Mouse (Mus musculus): ENCODE data around the gene Slc16a7. TPM values are rescaled to one million over a fixed set of nuclear protein-coding genes. Genes with fewer than 3 reads are reported as not detected.

The Slc16a7 gene
- total RNA-seq, 1 experiment, result 0.58 TPM

GRCm38 (mm10) chr10:125185387-125185786 lies 203.9 kb downstream of the Slc16a7 start:
- H3K27ac ChIP-seq (ENCODE audit: insufficient read depth, low read depth, low read length, poor library complexity, severe bottlenecking), result peak overlapping the region; percentile 85; the same call in 1 of the 2 replicates
- H3K9me3 ChIP-seq (ENCODE audit: control insufficient read depth, insufficient read depth, low read depth, low read length), result no peaks in the 10 kb centered on the region
- peak; percentile 46 for DNase-seq (ENCODE audit: low read depth, low spot score)
- no peaks in the 10 kb centered on the region for H3K36me3 ChIP-seq (ENCODE audit: control insufficient read depth, insufficient read depth, low read length, poor library complexity, severe bottlenecking)
- TF ChIP-seq MAFK (IDR thresholded peaks at IDR 0.05; ENCODE audit: insufficient read depth, low read depth, low read length), result no peak
- no peak for TF ChIP-seq HCFC1 (IDR thresholded peaks at IDR 0.05; ENCODE audit: borderline replicate concordance, insufficient read depth, low read length)
- TF ChIP-seq ZC3H11A (IDR thresholded peaks at IDR 0.05; ENCODE audit: borderline replicate concordance, low read depth, low read length), result no peak
- no peak for TF ChIP-seq ZNF384 (IDR thresholded peaks at IDR 0.05; ENCODE audit: low read depth, low read length)
- TF ChIP-seq CHD2 (IDR thresholded peaks at IDR 0.05; ENCODE audit: low read depth, low read length), result no peak
- H3K9ac ChIP-seq (ENCODE audit: insufficient read depth, low read depth, low read length, poor library complexity, severe bottlenecking), result no peak overlapping the region; the same call in 1 of the 2 replicates
- in situ Hi-C loops (cut with MboI; ENCODE audit: low sequenced_read_pairs in 2 of 2, unreplicated experiment in 2 of 2), result no loop called here
- H3K4me3 ChIP-seq (ENCODE audit: insufficient read depth in 1 of 2, low read depth in 1 of 2, low read length in 2 of 2, poor library complexity in 1 of 2, severe bottlenecking in 1 of 2), result no peak overlapping the region
- H3K4me1 ChIP-seq (ENCODE audit: control insufficient read depth in 2 of 2, insufficient read depth in 2 of 2, low read length in 2 of 2, poor library complexity in 1 of 2), result peaks cover 4 to 6% of the 10 kb centered on the region in 2 experiments; a peak in 3 of 4 replicates

- Histone ChIP-seq H3K4me3 (ENCODE audit: insufficient read depth in 1 of 2, low read depth in 1 of 2, low read length in 2 of 2, poor library complexity in 1 of 2, severe bottlenecking in 1 of 2) (no peak overlapping the region), H3K4me1 (ENCODE audit: control insufficient read depth in 2 of 2, insufficient read depth in 2 of 2, low read length in 2 of 2, poor library complexity in 1 of 2) (peaks cover 4 to 6% of the 10 kb centered on the region in 2 experiments; a peak in 3 of 4 replicates), H3K27ac (ENCODE audit: insufficient read depth, low read depth, low read length, poor library complexity, severe bottlenecking) (peak overlapping the region; percentile 83; the same call in 1 of the 2 replicates), H3K36me3 (ENCODE audit: control insufficient read depth, insufficient read depth, low read length, poor library complexity, severe bottlenecking) (no peaks in the 10 kb centered on the region), H3K9ac (ENCODE audit: insufficient read depth, low read depth, low read length, poor library complexity, severe bottlenecking) (no peak overlapping the region), H3K9me3 (ENCODE audit: control insufficient read depth, insufficient read depth, low read depth, low read length) (no peaks in the 10 kb centered on the region)
- peak; percentile 54 for DNase-seq (ENCODE audit: low read depth, low spot score)
- in situ Hi-C loops (cut with MboI; ENCODE audit: low sequenced_read_pairs in 2 of 2, unreplicated experiment in 2 of 2), result no loop called here
- TF ChIP-seq ZC3H11A (IDR thresholded peaks at IDR 0.05; ENCODE audit: borderline replicate concordance, low read depth, low read length) (no peak), MAFK (IDR thresholded peaks at IDR 0.05; ENCODE audit: insufficient read depth, low read depth, low read length) (no peak), CHD2 (IDR thresholded peaks at IDR 0.05; ENCODE audit: low read depth, low read length) (no peak), ZNF384 (IDR thresholded peaks at IDR 0.05; ENCODE audit: low read depth, low read length) (no peak), HCFC1 (IDR thresholded peaks at IDR 0.05; ENCODE audit: borderline replicate concordance, insufficient read depth, low read length) (no peak)
Observed at GRCm38 (mm10) chr10:125184146-125184545, 205.1 kb downstream of the Slc16a7 start.

- H3K9ac ChIP-seq (ENCODE audit: insufficient read depth, low read depth, low read length, poor library complexity, severe bottlenecking), result no peak overlapping the region
- no peaks in the 10 kb centered on the region for H3K9me3 ChIP-seq (ENCODE audit: control insufficient read depth, insufficient read depth, low read depth, low read length)
- no peak overlapping the region for H3K27ac ChIP-seq (ENCODE audit: insufficient read depth, low read depth, low read length, poor library complexity, severe bottlenecking)
- H3K36me3 ChIP-seq (ENCODE audit: control insufficient read depth, insufficient read depth, low read length, poor library complexity, severe bottlenecking), result no peaks in the 10 kb centered on the region
- H3K4me3 ChIP-seq (ENCODE audit: insufficient read depth in 1 of 2, low read depth in 1 of 2, low read length in 2 of 2, poor library complexity in 1 of 2, severe bottlenecking in 1 of 2), result no peak overlapping the region
- TF ChIP-seq HCFC1 (IDR thresholded peaks at IDR 0.05; ENCODE audit: borderline replicate concordance, insufficient read depth, low read length) (no peak), ZNF384 (IDR thresholded peaks at IDR 0.05; ENCODE audit: low read depth, low read length) (no peak), MAFK (IDR thresholded peaks at IDR 0.05; ENCODE audit: insufficient read depth, low read depth, low read length) (peak; percentile 98), CHD2 (IDR thresholded peaks at IDR 0.05; ENCODE audit: low read depth, low read length) (no peak), ZC3H11A (IDR thresholded peaks at IDR 0.05; ENCODE audit: borderline replicate concordance, low read depth, low read length) (no peak)
- H3K4me1 ChIP-seq (ENCODE audit: control insufficient read depth in 2 of 2, insufficient read depth in 2 of 2, low read length in 2 of 2, poor library complexity in 1 of 2), result peaks cover 4 to 6% of the 10 kb centered on the region in 2 experiments; a peak in 3 of 4 replicates
- no peak for DNase-seq (ENCODE audit: low read depth, low spot score)
- in situ Hi-C loops (cut with MboI; ENCODE audit: low sequenced_read_pairs in 2 of 2, unreplicated experiment in 2 of 2), result no loop called here
Observed at GRCm38 (mm10) chr10:125182545-125182944, 206.7 kb downstream of the Slc16a7 start.

- H3K36me3 ChIP-seq (ENCODE audit: control insufficient read depth, insufficient read depth, low read length, poor library complexity, severe bottlenecking), result no peaks in the 10 kb centered on the region
- no peaks in the 10 kb centered on the region for H3K9me3 ChIP-seq (ENCODE audit: control insufficient read depth, insufficient read depth, low read depth, low read length)
- H3K9ac ChIP-seq (ENCODE audit: insufficient read depth, low read depth, low read length, poor library complexity, severe bottlenecking), result no peak overlapping the region
- in situ Hi-C loops (cut with MboI; ENCODE audit: low sequenced_read_pairs in 2 of 2, unreplicated experiment in 2 of 2), result no loop called here
- H3K27ac ChIP-seq (ENCODE audit: insufficient read depth, low read depth, low read length, poor library complexity, severe bottlenecking), result no peak overlapping the region
- TF ChIP-seq HCFC1 (IDR thresholded peaks at IDR 0.05; ENCODE audit: borderline replicate concordance, insufficient read depth, low read length), result no peak
- no peak for TF ChIP-seq CHD2 (IDR thresholded peaks at IDR 0.05; ENCODE audit: low read depth, low read length)
- no peak for TF ChIP-seq ZC3H11A (IDR thresholded peaks at IDR 0.05; ENCODE audit: borderline replicate concordance, low read depth, low read length)
- TF ChIP-seq MAFK (IDR thresholded peaks at IDR 0.05; ENCODE audit: insufficient read depth, low read depth, low read length), result no peak
- TF ChIP-seq ZNF384 (IDR thresholded peaks at IDR 0.05; ENCODE audit: low read depth, low read length), result no peak
- H3K4me1 ChIP-seq (ENCODE audit: control insufficient read depth in 2 of 2, insufficient read depth in 2 of 2, low read length in 2 of 2, poor library complexity in 1 of 2), result no peaks in the 10 kb centered on the region
- DNase-seq (ENCODE audit: low read depth, low spot score), result no peak
- H3K4me3 ChIP-seq (ENCODE audit: insufficient read depth in 1 of 2, low read depth in 1 of 2, low read length in 2 of 2, poor library complexity in 1 of 2, severe bottlenecking in 1 of 2), result no peak overlapping the region
Observed at GRCm38 (mm10) chr10:125177782-125178181, 211.5 kb downstream of the Slc16a7 start.

All from ES-E14 (cell line).